Mouse (Mus musculus): ENCODE measurements around the gene Slc30a1. TPM values are rescaled to one million over a fixed set of nuclear protein-coding genes. Genes with fewer than 3 reads are reported as not detected.

The Slc30a1 gene
- total RNA-seq (2021), result 10 to 100 TPM; 35.5 to 37.1 TPM
- long read RNA-seq, experiment 1, full-length matches to known transcripts, result 10 of 11 reads
- long read RNA-seq, experiment 1, partial matches to known transcripts, result 0 of 11 reads
- long read RNA-seq, experiment 1, other reads (novel, unspliced or antisense), result 1 of 11 reads
- long read RNA-seq, experiment 2, full-length matches to known transcripts, result 13 of 14 reads
- long read RNA-seq, experiment 2, partial matches to known transcripts, result 0 of 14 reads
- long read RNA-seq, experiment 2, other reads (novel, unspliced or antisense), result 1 of 14 reads

- TF ChIP-seq CTCF (conservative IDR thresholded peaks at IDR 0.05), result no peak
- peak within 1 kb of the TSS; percentile 77 for H3K4me3 ChIP-seq
- peak; percentile 99 to 100 for DNase-seq (ENCODE audit: low spot score in 2 of 2)
- peak within 1 kb of the TSS; percentile 99 for H3K27ac ChIP-seq
Measured at GRCm38 (mm10) chr1:191906571-191907430, at the start of gene Slc30a1. TSS of gene Slc30a1 (plus strand) at chr1:191906767.

GRCm38 (mm10) chr1:191856886-191857651 is 49.5 kb upstream of the Slc30a1 start:
- H3K4me3 ChIP-seq, result no peak overlapping the region
- no peak overlapping the region for H3K27ac ChIP-seq
- TF ChIP-seq CTCF (conservative IDR thresholded peaks at IDR 0.05), result no peak
- no peak for DNase-seq (ENCODE audit: low spot score in 2 of 2)

GRCm38 (mm10) chr1:191858136-191858535 is 48.4 kb upstream of the Slc30a1 start:
- TF ChIP-seq CTCF (conservative IDR thresholded peaks at IDR 0.05), result no peak
- no peak overlapping the region for H3K4me3 ChIP-seq
- H3K27ac ChIP-seq, result no peak overlapping the region
- DNase-seq (ENCODE audit: low spot score in 2 of 2), result no peak

- no peak for DNase-seq (ENCODE audit: low spot score in 2 of 2)
- no peak for TF ChIP-seq CTCF (conservative IDR thresholded peaks at IDR 0.05)
- Histone ChIP-seq H3K27ac (no peak overlapping the region), H3K4me3 (no peak overlapping the region)
Measured at GRCm38 (mm10) chr1:191859847-191860246, 46.7 kb upstream of the Slc30a1 start.

GRCm38 (mm10) chr1:191861247-191861646 is 45.3 kb upstream of the Slc30a1 start:
- H3K4me3 ChIP-seq, result no peak overlapping the region
- TF ChIP-seq CTCF (conservative IDR thresholded peaks at IDR 0.05), result no peak

GRCm38 (mm10) chr1:191863833-191864550 is 42.6 kb upstream of the Slc30a1 start:
- no peak for TF ChIP-seq CTCF (conservative IDR thresholded peaks at IDR 0.05)
- no peak overlapping the region for H3K4me3 ChIP-seq
- DNase-seq (ENCODE audit: low spot score in 2 of 2), result no peak
- H3K27ac ChIP-seq, result no peak overlapping the region

More at GRCm38 (mm10) chr1:191861247-191861646, 45.3 kb upstream of the Slc30a1 start:
- no peak overlapping the region for H3K27ac ChIP-seq
- no peak for DNase-seq (ENCODE audit: low spot score in 2 of 2)

- no peak overlapping the region for H3K4me3 ChIP-seq
- H3K27ac ChIP-seq, result no peak overlapping the region
- TF ChIP-seq CTCF (conservative IDR thresholded peaks at IDR 0.05), result no peak
Measured at GRCm38 (mm10) chr1:191864551-191865027, 42.0 kb upstream of the Slc30a1 start.

GRCm38 (mm10) chr1:191872076-191872710 is 34.4 kb upstream of the Slc30a1 start:
- Histone ChIP-seq H3K4me3 (no peak overlapping the region), H3K27ac (no peak overlapping the region)
- DNase-seq (ENCODE audit: low spot score in 2 of 2), result no peak
- TF ChIP-seq CTCF (conservative IDR thresholded peaks at IDR 0.05), result no peak

More at GRCm38 (mm10) chr1:191864551-191865027, 42.0 kb upstream of the Slc30a1 start:
- DNase-seq (ENCODE audit: low spot score in 2 of 2), result no peak

GRCm38 (mm10) chr1:191875006-191875405 is 31.6 kb upstream of the Slc30a1 start:
- H3K27ac ChIP-seq, result no peak overlapping the region
- no peak overlapping the region for H3K4me3 ChIP-seq
- no peak for TF ChIP-seq CTCF (conservative IDR thresholded peaks at IDR 0.05)
- DNase-seq (ENCODE audit: low spot score in 2 of 2), result no peak

- no peak for TF ChIP-seq CTCF (conservative IDR thresholded peaks at IDR 0.05)
- no peak overlapping the region for H3K27ac ChIP-seq
Measured at GRCm38 (mm10) chr1:191875683-191876305, 30.8 kb upstream of the Slc30a1 start.

GRCm38 (mm10) chr1:191877681-191878080 is 28.9 kb upstream of the Slc30a1 start:
- no peak for DNase-seq (ENCODE audit: low spot score in 2 of 2)
- Histone ChIP-seq H3K4me3 (no peak overlapping the region), H3K27ac (no peak overlapping the region)
- TF ChIP-seq CTCF (conservative IDR thresholded peaks at IDR 0.05), result no peak

More at GRCm38 (mm10) chr1:191875683-191876305, 30.8 kb upstream of the Slc30a1 start:
- H3K4me3 ChIP-seq, result no peak overlapping the region
- no peak for DNase-seq (ENCODE audit: low spot score in 2 of 2)

Data from layer of hippocampus, adult 2 months (tissue).